Mouse (Mus musculus) frontal cortex, adult 2 months (tissue): ENCODE measurements around the gene Efcab9. TPM values are rescaled to one million over a fixed set of nuclear protein-coding genes. Genes with fewer than 3 reads are reported as not detected.

ENCODE experiments used
- DNase-seq, 2 experiments: peaks; one replicate each; pipeline ENCODE4 v3.0.0; 2022; ENCODE audit warnings: low spot score in 1 of 2; ENCODE audit errors: extremely low spot score in 1 of 2
- polyA plus RNA-seq: library from polyadenylated mRNA; depleted of rRNA; stranded (reverse); fragments of >200 nt; gene quantifications from 2 replicates; pipeline ENCODE4 v1.2.3, GENCODE M21; 2012

The Efcab9 gene
- polyA plus RNA-seq, 1 experiment: 0.64 TPM

DNA sequence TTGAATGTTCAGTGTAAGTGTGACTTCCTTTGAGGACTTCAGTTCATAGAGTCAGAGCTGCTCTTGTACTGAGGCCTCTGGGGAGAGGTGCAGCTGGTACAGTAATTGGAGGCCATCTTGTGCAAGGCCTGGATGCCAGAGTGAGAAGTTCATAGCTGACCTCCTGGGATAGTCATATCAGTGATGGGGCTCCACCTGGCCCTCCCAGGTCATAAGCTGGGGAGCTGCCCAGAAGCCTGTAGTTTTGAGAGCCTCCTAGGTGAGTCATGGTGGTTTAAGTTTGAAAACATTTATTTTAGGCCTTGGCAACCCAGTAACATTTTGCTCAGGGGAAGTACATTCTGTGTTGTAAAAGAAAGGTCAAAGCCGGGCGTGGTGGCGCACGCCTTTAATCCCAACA is 26.1 kb upstream of the Efcab9 start:
- DNase-seq: no peak

DNA sequence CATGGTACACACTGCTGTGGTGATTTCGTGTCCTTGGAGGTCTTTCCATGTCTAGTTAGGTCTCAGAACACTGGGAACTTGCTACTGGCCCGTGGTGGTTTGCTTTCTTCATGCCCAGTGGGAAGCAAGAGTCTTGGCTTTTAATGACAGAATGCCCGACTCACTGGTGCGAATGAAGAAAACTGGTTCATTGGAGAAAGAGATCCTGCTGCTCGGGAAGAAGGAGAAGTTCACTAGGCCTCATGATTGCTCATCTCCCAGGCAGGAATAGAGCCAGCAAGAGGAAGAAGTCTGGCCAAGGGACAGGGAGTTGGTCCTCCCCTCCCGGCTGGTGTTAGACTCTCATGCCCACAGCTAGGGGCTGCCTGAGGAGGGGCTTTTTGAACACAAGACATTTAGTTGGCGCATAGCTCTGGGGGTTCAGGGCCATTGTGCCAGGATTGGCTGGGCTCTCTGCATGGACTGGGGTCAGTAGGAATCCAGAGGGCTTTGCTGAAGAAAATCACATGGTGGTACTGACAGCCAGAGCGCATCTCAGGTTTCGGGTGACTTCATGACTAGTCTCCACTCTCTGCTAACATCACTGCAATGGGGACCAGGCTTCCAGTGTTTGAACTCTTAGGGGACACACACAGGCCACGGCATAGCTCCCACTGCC is 24.6 kb upstream of the Efcab9 start:
- no peak for DNase-seq

DNA sequence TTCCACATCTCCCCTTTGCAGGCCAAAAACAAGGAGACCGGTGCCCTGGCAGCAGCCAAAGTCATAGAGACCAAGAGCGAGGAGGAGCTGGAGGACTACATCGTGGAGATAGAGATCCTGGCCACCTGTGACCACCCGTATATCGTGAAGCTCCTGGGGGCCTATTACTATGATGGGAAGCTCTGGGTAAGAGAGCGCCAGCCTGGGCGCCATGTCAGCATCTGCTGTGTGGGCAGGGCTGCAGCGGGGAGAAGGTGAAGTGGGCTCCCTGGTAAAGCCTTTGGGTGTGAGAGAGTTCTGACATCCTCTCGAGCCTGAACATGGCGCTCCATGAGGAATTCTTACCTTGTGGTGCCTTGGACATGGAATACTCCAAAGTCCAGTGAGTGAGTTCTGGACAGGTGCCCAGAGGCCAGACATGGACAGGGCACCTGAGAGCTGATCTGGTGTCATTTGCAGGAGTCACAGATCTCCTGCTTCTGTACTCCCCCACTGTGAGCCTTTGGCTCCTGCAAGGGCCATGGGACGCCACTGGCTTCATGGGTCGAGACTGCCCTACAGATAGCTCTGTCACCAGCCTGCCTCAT is 23.3 kb upstream of the Efcab9 start:
- DNase-seq: no peak

DNA sequence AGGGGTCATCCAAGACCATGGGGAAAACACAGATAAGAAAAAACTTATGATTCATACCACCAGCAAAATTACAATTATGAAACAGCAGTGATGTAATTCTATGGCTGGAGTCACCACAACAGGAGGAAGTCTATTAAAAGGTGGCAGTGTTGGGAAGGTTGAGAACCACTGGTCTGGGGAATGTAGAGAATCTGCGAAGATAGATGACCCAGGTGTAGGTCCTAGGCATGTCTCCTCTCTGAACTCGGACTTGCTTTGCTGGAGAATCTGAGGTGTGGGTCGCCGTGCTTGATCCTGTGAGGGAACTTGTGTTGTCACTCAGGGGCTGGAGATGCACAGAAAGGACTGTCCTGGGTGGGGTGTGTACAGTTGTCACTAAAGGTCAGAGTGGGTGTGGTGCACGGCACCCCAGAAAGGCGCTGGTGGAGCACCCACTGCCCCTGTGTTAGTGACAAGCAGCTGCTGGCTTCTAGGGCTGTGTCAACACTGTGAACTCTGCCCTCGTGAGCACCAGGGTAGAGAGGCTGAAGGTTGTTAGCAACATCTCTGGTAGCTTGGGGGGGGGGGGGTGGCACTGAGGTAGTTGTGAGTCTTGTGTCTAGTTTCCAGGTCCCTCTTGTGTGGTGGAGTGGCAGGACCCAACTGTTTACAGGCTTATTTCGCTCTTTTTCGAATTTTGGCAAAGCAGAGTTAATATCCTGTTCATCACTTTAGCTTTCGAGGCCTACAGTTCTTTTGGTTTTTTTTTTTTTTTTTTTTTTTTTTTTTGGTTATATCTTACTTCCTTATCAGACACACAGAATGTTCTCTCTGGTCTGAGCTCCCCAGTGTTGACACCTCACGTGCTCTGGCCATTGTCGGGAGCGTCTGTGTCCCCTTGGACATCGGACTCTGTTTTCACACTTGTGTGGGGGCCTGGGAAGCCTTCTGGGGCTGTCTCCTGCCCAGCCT is 22.5 kb upstream of the Efcab9 start:
- DNase-seq: no peak

DNA sequence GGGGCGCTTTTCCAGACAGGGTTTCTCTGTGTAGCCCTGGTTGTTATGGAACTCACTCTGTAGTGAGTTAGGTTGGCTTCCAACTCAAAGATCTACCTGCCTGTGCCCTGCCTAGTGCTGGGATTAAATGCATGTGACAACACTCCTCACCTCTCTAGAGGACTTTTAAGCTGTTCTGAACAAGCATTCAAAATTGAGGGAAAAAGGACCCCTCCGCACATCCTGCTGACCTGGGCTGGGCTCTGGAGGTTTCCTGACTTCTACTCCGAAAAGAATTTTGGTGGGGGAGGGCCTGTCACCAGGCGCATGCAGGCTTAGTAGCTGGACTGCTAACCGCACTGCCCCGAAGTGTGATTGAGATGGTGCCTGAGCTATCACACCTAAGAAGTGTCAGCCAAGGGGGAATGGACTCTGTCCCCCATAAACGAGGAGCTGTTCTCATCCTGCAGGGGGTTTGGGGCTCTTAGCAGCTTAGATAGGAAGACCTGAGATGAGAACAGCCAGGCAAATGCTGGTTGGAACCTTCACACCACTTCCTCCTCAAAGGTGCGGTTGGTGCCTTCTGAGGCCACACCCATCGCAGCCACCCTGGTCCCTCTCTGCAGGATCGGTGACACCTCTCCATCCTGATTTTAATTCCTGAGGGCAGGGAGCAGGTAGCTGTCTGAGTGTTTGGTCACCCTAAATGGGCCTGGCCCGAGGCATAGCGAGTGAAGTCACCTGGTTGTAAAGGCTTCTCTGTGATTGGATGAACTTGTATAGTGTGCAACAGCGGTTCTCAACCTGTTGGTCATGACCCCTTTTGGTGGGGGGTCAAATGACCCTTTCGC is 21.6 kb upstream of the Efcab9 start:
- no peak for DNase-seq

DNA sequence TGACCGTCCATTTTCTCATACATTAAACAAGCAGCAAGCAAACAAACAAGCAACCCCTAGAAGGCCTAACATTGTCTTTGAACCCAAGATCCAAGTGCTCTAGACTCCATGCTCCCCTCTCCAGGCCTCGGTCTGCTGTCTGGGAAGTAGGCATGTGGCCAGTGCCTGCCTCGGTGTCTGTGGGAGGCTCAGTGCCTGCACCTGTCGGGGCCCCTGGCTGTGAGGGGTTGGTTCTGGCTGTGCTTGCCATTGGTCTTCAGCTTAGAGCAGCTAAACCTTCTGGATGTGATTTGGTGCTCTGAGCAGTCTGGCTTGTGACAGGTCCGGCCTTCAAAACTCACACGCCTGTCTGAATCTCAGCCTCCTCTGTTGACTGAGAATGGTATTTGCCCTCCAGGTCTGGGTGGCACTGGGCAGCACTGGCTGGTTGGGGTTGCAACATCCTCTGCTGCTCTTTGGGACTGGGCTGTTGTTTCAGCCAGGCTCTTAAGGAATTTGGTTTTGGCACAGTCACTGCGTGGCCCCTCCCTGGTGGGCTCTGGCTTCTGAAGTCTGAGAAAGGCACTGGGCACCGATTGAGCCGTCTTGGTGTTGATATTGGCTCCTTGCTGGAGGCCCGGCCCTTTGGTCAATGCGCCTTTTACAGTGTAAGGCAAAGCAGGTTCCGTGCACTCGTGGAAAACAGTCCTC is 20.7 kb upstream of the Efcab9 start:
- no peak for DNase-seq

DNA sequence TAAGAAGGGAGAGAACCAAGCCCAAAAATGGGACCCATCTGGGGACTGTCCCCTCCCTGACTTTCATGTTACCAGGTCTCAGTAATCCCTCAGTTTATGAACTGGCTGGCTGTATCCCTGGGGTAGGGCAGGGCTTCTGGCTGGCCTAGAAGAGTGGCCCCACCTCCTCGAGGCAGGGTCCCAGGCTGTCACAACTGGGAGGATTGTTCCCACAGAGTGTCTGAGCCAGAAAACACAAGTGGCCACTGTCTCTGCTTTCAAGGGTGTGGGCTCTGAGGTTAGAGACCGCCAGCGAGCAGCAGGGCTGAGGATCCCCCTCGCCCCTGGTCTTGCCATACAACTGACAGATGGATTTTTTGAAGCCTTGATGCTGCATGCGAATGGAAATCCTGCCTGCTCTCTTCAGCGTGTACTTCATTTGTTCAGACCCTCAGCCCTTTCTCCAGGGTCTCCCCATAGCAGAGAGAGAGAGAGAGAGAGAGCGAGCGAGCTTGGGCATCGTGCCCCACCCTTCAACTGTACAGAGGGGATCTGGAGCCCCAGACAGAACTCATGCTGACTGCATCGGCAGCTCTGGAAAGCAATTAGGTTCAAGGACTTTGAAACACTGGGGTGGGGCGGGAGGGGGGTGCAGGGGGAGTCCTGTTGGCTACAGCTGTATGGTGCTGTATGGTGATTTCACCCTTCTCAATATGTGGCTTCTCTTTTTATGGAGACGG is 19.9 kb upstream of the Efcab9 start:
- DNase-seq: peak in 1 of 2 experiments; percentile 23

DNA sequence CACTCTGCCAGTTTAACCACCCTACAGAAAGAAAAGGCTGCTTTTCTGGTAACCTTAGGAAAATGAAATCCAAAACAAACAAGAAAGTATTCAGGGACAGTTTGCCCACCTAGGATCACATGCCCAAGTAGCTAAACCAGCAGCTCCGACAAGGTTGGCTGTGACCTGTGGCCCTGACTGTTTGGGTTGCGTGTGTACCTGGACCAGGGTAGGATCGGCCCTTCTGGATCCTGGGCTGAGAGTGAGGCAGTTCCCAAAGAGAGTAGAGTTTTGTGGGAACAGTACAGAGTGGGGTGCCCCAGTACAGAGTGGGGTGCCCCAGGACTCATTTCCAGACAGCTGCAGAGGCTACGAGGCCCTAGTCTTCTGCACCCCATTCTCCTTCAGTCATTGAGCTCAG is 19.2 kb upstream of the Efcab9 start:
- no peak for DNase-seq

DNA sequence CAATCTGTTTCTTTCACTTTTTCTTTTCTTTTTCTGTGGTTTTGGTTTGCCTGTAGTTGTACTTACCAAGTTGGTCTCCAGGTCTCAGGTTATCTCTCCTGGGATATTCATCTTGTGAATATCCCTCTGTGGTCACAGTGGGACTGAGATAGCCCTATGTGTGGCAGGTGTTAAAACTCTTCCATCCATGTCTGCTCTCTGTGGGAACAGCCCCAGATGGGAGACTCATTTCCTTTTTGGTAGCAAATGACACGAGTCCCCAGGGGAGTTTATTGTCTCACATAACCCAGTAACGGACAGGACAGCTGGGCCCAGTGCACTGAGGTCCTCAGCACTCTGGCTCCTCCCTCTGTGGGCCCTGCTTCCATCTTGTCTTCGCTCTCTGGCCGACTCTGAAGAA is 18.2 kb upstream of the Efcab9 start:
- DNase-seq: no peak

DNA sequence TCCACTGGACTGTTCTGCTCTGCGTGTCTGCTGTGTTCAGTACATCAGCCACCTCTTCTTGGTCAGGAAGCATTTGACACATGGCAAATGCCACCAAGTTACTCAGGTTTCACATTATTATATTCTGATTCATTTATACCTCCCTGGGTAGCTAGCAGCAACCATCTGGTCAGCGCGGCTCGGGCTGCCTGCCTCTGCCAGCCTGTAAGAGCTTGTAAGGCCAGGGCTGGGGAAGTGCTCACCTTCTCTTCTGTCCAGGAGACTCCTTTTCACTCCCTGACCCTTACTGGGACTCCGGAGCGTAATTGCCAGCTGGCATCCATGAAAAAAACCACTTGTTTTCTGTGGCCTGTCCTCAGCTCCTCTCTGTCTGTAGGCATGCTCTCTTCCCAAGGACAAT is 17.4 kb upstream of the Efcab9 start:
- DNase-seq: no peak

DNA sequence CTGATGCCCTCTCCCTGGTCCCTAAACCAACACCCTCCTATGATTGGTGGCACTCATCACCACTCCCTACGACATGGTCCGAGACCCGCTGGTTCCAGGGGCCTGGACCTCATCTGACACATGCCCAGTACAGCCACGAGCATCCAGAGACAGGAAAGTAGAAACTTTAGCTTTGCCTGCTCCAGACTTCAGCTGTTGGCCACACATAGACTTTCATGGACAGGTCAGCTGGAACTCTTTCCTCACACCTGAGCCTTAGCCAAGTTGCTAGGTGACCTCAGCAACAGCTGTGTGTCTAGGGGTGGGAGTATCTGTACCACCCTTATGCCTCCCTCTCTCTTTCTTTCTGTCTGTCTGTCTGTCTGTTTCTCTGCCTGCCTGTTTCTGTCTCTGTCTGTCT is 16.4 kb upstream of the Efcab9 start:
- no peak for DNase-seq

DNA sequence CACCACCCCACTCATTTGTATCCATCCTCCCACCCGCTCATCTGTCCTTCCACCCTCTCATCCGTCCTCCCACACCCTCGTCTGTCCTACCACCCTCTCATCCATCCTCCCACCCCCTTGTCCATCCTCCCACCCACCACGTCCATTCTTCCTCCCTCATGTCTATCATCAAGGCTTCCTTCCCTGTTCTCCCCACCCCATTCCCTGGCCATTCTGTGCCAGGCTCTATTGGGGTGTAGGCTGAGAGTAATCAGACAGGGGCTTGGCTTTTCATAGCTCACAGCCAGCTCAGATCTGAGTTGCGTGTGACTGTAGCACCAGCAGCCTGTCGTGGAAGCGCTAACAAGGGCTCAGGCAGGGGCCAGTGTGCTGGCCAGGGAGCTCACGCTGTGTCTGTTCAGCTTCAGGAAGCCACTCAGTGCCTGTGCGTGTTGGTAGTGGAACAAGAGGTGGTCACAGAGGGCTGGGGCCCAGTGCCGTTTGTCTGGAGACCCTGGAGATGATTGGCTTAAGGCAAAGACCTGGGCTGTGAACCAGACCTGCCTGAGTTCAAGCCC is 15.6 kb upstream of the Efcab9 start:
- DNase-seq: no peak

DNA sequence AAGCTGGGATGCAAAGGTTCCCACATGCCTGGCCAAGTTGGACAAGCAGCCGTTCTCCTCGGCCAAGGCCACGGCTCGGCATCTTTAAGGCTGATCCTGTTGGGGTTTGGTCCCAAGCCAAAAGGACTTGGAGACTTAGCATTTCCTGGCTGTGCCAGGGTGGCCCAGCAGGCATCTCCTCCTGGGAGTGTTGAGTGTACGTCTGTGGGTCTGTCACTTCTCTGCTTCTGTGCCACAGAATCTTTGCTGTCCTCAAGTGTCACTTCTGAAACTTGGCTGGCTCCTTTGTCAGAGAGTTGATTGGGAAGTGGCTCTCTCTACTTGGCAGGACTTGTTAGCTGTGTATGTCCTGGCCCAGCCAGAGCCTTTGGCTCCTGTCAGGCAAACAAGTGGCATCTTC is 14.6 kb upstream of the Efcab9 start:
- peak in 1 of 2 experiments; percentile 20 for DNase-seq

DNA sequence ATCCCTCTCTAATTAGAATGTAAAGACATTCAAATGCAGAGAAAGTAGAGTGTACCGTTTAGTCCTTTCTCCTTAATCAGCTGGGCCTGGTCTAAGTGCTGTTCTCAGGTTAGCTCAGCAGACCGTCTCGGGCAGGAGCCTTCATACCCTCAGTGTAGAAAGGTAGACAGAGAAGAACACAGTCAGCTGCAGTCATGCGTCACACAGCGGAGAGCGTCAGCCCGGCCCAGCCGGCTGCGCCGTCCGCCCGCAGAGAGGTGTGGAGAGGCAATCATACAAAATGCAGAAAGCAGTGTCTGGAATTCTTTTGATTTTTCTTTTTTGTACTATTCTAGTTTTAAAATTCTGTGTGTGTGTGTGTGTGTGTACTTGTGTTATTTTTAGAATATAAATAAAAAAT is 13.7 kb upstream of the Efcab9 start:
- DNase-seq: peak in 1 of 2 experiments; percentile 26

DNA sequence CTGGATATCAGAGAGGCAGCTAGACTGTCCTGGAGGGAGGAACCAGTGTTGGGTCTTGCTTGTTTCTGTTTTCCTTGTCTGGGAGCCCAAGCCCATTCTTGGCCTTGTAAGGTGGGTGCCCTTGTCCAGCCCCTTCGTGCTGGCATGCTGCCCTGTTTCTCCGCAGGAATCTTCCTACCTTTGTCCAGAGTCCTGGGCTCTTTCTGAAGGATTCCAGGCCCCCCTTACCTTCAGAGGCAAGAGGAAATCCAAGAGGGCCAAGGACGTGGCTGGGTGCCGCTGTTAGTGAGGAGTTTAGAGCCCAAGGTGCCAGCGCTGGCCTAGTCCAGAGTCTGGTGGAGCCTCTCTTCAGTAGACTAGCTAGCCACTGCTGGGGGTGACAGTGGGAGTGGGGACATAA is 12.6 kb upstream of the Efcab9 start:
- DNase-seq: no peak

DNA sequence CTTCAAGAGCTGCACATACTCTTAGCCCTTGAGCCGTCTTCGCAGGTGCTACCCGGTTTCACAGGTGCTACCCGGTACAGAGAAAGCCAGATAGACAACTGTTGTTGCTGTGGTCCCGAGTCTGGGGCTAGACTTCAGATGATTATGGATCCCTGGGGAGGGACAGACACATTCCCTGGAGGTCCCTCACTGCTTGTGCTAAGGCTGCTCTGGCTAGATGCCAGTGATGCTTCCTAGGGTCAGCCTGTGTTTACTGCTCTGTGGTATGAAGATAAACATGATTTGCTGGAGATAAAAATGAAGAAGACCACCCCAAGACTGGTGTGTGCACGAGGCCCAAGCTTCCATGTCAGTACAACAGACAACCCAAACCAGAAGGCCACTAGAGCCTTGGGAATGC is 12.2 kb upstream of the Efcab9 start:
- DNase-seq: no peak

DNA sequence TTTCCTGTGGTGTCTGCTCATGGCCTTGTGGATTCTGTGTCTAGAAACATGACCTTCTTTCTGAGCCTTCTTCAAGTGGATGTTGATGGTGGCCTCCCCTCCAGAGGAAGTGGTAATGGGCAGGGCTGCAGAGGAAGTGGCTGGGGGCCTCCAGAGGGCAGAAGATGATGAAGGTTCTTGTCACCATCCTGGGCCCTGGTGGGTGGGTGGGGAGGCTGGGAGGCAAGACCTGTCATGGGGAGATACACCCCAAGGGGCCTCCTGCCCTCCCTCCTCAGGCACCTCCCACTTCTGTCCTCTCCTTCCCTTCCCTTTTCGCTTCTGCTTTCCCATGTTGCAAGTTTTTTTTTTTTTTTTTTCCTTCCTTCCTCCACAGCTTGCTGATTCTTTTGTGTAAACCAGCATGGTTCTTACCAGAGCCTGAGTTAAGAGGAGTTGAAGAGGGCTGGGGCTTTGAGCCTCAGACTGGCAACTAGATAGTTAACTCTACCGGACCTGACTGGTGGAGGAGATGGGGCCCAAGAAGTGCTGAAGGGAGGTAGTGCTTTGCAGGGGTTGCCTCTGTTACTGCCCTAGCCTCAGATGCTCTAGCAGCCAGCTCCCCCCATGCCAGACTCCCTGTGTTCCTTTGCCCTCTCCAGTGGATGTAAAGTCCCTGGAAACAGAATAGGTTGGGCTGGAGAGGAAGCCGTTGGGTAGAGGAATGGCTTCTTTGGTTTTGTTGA is 11.0 kb upstream of the Efcab9 start:
- no peak for DNase-seq

DNA sequence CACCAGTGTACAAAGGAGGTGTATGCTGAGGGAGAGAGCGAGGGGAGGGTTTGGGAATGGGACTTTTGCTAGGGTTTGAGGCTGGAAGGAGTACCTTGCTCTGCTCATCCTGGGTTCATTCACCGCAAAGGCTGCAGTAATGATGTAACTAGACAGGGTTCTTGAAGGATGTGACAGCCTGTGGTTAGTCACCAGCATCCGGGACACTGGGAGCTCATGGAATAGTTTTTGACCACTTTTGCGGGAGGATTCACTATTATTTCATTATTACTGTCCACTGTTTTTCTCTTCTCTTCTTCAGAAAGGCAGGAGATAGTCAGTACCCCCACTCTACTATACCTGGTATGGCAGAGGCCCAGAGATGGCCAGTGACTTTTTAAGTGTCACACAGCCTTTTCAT is 10.3 kb upstream of the Efcab9 start:
- DNase-seq: no peak

DNA sequence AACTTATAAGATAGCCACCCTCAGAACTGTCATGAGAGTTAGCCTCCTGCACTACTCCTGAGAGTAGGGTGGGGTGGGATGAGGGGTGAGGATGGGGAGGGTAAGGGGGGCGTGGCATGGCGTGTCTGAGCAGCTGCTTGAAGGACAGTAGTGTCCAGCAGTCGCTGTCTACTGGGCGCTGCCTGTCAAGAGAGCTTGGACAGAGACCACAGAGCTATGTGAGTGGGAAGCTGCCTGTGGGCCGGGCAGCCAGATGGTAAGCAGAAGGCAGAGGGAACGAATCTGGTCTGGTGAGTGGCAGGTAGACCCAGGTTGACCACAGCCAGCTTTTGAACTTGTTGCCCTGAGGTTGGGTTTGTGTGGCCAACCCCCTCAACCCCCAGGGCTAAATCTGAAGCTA is 8.6 kb upstream of the Efcab9 start:
- DNase-seq: no peak
